Mouse (Mus musculus) monocyte, adult 2 months (primary cell): ENCODE data around the gene Gm10644.

Experiments used
- DNase-seq, 2 experiments: peaks; one replicate each; pipeline ENCODE4 v3.0.0; 2022; ENCODE audit warnings: low spot score in 2 of 2, low read depth in 1 of 2

Gene Gm10644

DNA sequence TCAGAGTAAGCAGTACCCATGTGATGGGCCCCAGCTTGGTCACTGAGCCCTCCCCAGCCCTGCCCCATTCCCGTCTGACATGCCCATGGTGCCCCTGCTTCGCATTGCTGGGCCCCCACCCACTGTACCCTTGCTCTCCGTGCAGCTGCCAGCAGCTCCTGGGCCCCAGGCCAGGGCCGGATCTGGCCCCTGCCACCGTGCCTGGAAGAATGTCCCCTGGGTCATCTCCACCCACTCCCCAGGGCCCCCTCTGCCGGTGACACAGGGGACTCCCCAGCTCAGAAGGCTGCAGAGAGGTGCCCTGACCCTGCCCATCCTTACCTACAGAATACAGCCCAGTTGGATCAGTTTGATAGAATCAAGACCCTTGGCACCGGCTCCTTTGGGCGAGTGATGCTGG lies 25.8 kb upstream of the Gm10644 start:
- no peak for DNase-seq

DNA sequence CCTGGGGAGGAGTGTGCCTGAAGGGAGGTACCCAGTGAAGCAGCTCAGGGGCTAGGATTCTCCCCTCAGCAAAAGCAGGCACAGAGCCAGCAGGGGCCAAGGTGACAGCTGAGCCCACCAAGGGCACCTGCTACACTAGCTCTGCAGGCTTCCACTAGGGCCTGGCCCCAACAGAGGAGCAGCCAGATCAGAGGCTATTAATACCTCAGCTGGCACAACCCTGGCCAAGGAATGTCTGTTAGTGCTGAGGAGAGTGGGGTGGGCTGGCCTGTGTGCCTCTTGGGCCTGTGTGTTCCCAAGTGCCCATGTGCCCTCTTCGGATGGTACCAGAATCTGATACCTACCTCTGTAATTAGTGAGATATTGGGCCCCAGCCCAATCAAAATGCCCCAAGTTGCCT lies 25.2 kb upstream of the Gm10644 start:
- DNase-seq, result no peak

DNA sequence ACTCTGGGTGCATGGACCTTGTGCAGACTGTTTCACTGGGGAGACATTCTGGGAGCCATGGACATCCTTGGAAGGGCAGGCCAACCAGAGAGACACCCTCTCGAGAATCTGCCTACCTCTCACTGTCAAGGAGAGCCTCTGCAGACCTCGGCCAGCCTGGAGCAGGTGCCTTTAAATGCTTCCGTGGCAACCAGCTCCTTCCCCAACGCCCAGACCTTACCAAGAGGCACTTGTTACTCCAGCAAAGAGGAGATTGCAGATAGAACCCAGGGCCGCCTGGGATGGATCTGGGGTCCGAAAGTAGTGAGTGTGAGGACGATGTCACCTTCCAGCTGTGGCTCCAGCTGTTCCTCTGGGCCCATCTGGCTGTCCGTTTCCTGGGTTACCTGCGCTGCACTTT lies 23.2 kb upstream of the Gm10644 start:
- DNase-seq, result no peak

DNA sequence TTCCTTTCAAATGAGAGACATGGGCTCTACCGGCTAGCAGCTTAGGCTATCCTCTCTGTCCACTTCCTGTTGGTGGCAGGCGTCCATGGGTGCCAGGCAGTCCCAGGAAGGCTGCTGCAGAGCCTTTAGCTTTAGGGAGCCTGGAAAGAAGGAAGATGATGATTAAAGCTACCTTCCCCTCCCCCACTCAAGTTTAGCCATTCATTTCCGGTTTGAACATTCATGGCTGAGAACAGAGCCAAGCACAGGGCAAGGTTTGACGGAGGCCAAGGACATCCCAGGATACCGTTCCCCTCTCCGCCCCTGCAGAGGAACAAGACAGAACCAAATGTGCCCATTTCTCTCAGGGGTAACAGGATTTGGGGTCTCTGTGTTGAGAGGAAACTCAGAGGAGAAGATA lies 22.6 kb upstream of the Gm10644 start:
- no peak for DNase-seq

DNA sequence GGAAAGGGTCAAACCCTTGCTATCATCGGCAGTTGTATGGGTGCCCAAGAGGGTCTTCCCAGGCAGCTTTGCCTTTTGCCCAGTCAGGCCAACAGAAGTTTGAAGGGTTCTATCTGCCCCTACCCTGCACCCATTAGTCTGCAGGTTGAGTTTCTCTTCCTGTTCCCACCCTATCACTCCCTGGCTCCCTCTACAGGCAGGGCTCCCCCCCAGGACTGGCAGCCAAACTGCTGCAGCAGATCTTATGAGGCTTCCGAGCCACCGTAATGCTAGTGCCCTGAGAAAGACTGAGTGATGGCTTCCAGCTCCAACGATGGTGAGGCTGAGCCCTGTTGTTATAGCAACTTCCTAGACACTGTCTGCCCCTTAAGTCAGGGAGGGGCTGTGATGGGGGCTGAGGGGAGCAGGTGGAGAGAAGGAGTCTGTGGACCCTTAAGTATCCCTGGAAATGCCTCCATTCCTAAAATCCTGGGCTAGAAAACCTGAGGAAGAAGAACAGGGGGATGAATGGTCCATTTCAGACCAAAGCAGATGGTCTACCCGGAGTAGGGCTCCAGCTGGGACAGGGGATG lies 21.9 kb upstream of the Gm10644 start:
- no peak for DNase-seq

DNA sequence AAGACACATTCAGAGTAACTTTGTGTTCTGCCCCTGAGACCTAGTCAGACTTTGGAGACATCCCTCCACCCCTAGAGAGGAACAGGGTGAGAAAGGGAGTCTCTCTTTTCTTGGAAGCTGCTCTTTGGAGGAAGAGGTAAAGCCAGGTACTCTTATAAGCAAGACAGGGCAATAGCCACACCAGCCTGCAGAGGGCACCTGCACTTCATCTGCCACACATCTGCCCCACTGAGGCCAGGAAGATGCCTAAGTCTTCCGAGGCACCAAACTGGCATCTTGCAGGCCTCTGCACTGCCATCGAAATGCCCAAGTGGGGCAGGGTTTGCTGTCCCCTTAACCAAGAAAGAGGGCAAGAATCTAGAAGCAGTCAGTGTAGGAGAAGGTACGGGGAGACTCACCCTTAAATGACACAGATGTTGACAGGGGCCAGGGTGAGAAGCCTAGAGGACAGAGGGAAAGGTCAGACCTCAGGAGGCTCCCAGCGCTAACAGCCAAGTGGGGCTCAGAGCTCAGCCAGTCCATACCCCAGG lies 21.2 kb upstream of the Gm10644 start:
- no peak for DNase-seq

DNA sequence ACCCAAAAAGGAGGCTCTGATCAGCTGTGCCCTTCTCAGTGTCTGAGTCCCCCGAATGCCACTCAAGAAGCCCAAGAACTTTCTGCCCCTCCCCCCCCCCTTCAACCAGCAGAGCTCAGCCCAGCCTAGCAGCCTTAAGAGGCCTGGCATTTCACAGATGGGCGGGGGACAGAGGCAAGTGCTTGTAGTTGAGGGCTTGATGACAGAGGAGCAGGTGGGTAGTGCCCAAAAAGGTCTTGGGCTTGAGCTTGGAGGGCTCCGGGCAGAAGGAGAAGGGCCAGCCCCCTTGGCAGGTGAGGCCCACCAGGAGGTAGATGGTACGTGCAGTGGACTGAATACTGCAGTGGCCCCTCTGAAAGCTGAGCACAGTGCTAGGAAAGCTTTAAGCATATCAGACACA lies 19.5 kb upstream of the Gm10644 start:
- no peak for DNase-seq

DNA sequence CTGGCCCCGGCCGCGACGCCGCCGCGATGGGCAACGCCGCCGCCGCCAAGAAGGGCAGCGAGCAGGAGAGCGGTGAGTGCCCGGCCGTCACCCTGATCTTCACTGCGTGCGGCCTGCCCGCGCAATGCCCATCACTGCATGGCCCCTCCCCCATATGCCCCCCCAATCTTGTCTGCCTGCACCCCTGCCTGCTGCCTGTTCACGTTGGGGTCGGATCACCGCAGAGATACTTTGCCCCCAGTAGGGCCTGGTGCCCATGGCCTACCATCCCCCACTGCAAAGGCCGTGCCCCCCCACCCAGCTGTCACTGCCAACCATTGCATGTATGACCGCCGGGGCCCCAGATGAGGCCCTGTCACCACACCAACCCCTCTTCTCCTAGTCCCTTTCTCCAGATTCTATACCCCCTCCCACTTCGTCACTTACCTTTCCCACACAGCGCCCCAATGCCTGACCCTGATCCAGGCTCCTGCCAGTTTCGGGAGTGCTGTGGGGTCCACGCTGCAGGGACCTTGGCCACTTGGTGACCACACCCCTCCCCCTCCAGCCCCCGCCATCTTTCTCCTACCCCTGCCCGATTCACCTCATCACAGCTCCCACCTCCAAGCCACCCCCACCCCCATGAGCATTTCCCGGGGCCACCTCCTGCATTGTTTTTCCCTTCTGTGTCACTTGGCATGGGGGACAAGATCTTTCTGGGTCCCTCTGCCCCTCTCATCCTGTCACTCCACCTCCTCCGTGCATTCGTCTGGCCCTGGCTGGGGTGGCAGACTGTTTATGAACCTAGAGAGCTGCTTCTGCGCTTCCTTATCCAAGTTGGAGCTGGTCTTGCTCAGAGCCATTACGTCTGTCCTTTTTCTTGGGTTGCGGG lies 18.4 kb upstream of the Gm10644 start:
- no peak for DNase-seq

DNA sequence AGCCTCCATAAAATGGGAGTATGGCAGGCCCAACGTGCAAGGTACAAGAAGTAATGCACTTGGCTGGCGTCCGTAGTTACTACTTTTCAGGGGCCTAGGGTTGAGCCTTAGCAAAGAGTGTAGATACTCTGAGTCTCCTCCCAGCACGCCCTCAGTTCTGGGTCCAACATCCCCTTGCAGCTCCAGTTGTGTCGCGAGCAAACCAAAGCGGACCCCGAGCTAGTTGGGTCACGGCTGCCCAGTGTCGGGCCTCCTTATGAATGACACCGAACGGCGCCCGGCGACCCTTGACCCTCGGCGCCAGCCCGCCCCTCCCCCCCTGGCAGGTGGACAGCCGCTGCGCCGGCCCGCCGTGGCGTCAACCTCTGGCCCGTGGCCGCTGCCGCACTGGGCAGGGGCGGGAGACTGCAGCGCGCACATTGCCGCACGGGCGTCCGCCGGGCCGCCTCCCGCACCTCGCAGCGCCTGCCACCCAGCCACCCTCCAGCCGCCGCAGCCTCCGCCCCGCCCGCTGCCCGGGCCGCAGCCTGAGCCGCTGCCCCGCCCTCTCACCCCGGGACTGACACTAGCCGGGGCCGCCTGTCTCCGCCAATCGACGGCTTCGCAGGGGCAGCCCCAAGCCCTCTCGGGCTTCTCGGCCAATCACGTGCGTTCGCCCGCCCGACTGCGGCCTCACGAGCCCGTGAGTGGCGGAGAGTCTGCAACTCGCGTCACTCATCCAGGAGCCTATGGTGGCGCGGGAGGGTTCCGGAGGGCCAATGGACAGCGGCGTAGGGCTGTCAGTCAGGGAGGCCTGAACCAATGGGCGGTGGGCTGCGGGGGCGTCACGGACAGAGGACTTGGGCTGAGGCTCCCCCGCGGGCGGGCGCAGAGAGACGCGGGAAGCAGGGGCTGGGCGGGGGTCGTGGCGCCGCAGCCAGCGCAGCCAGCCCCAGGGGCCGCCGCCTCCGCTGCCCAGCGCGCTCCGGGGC lies 17.4 kb upstream of the Gm10644 start, which contains the start of gene Prkaca:
Gene Prkaca (plus strand): TSS at position 844 of the 971 bp plus-strand sequence.
- DNase-seq, result peak; percentile 94 to 95

DNA sequence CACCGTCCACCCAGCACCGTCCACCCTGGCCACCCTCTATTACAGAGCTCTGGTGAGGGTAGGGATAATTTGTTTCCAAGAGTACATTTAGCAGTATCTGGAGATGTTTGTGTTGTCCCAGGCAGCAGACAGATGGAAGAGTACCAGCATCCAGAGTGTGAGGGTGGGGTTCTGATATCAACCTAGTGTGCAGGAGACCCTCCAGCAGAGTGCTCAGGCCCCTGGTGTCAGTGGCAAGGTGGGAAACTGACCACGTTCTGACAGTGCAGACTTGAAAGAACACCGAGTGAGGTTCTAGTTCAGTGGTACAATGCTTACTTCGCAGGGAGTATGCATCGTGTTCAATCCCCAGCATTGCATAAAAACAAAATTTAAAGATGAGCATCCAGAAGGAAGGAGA lies 16.7 kb upstream of the Gm10644 start:
- DNase-seq, result no peak

DNA sequence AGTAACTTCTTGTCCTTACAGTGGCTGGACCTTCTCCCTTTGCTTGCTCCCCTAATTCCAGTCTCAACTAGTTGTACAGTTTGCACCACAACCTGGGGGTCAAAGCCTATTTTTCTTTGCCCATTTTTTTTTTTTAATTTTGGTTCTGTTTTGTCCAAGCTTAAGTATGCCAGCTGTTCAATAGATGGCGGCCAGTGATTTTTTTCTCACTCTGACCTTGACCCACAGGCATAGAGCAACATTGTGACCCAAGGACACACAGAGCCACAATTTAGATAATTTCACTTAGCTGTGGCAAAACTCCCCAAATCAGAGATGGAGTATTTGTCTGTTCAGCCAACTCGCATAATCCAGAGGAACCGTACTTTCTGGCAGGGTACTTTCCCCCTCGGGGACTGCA lies 16.1 kb upstream of the Gm10644 start:
- no peak for DNase-seq

DNA sequence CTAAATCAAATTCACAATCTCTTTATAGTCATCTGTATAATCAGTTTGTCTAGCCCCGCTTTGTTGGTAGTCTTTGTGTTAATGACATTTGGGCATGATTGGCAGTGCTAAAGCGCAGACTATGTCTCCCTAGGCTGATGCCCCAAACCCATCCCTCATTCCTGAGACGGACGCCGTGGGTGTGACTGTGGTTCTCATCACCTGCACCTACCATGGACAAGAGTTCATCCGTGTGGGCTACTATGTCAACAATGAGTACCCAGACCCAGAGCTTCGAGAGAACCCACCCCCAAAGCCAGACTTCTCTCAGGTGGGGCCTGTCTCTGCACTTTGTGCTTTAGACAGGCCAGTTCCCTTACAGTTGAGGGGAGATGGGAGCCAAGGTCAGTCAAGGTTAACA lies 12.7 kb upstream of the Gm10644 start:
- no peak for DNase-seq

DNA sequence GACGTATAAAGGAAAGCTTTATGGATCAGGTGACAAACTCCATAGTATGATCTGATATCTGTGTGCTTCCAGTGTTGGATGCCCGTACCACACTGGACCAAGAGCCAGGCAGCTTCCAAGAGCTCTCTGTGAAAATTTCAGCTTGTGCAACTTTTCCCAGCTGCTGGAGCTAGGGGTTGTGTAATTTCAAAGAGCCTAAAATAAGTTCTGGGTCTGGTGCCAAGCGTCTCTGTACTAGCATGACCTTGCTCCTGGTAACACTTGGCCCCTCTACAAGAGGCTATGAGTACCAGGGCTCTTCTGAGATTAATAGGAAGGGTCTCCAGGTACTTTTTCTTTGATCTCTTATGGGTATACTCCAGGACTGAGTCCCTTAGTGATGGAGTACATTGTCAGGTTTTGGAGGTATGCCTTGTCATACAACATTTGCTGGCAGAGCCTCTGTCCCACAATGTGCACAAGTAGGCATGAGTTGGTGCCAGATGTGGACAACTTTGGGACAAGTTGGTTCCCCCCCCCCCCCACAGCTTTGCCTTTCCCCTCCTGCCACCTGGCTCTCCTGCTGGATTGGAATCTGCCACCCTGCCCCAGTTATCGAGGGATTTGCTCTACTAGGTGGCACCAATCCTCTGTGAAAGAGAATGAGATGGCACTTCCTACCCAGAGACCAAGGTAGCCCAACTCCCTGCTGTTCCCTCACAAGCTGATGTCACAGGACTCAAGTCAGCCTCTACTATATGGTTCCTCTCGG lies 9.2 kb upstream of the Gm10644 start:
- DNase-seq, result no peak

DNA sequence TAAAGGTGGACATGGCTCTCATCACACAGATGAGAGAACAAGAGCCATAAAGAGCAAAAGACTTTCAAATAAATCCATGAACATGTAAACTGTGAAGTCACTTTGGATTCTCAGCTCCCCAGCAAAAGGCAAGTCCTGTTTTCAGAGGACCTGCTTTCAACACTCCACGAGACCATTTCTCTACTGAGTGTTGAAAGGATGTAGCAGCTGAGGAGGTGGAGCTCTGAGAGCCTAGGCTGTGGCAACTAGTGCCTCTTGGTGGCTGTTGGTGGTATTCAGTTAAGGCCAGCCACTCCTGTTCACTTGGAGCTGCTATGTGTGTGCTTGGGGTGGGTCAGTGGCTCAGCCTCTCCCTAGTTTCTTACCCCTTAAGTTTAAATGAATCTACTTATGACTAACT lies 1.8 kb upstream of the Gm10644 start:
- no peak for DNase-seq

DNA sequence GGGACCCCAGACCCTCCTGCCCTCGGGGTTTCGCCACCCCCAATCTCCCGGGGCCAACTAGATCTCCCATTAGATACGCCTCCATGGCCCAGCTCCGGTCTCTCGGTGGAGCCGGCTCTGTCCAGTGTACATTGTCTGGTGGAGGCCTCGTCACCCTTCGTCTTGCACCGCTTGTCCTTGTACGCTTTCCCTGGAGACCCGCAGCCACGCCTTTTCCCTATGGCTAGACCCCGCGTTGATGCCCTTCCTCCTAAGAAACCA lies 883 bp upstream of the Gm10644 start:
- no peak for DNase-seq

DNA sequence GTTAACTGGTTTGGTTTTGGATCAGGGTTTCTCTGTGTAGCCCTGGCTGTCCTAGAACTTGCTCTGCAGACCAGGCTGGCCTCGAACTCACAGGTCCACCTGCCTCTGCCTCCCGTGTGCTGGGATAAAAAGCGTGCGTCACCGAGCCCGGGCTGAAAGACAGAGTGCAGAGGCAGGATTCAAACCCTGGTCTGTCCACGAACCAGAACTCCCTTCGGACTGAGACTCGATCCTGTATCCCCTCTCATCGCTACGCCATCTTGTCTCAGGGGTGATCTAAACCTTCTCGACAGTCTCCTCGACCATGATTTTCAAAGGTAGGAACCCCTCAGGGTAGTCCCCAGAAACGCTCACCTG lies 278 bp downstream of the Gm10644 start:
- DNase-seq, result no peak

DNA sequence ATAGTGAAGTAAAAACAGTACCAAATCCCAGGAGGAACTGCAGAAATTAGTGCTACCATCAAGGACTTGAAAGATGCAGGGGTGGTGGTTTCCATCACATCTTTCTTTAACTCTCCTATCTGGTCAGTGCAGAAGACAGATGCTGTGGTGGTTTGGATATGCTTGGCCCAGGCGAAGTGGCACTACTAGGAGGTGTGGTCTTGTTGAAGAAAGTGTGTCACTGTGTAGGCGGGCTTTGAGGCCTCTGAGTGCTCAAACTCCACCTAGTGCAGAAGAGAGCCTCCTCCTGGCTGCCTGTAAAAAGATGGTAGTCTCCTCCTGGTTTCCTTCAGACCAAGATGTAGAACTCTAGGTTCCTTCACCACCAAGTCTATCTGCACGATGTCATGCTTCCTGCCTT lies 9.5 kb downstream of the Gm10644 start:
- DNase-seq, result no peak

DNA sequence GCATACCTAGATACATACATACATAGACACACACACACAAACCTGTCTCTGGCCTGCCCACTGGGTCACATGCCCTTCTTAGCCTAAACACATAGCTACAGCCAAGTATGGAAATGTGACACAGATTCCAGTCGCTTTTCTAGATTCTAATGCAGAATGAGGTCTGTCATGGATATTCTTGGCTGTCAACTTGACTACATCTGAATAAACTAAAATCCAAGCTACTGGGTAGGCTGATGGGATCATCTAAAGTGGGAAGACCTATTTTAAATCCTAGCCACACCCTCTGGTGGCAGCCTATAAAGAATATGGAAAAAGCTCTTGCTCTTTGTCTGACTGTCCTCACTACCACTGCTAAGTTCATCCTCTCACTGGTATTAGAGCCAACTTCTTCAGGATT lies 12.6 kb downstream of the Gm10644 start:
- no peak for DNase-seq

DNA sequence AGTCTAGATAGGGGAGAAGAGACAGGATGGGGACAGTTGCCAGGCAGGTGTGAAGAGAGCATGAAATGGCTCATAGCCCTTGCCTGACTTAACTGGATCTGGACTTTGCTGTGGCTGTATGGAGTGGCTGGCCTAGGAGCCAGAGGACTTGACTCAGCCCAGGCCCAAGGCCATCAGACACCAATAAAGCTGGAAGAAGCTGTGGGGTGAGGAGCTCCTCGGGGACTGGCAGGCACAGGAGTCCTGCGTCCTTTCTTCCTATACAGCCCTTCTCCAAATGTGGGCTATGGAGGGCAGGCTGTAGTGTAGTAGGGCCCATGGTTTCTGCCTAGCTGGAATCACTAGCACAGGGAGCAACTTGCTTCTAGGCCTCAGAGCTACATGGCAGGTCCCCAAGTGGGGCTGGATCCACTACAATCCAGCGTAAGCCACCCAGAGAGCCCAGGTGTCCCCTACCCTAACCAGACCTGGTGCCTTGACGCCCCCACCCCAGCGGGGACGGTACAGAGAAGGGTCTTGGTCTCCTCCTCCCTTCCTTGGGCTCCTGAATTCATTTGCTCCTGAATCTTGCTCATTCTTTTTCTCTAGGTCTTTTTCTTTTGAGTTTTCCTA lies 13.8 kb downstream of the Gm10644 start:
- DNase-seq, result no peak

DNA sequence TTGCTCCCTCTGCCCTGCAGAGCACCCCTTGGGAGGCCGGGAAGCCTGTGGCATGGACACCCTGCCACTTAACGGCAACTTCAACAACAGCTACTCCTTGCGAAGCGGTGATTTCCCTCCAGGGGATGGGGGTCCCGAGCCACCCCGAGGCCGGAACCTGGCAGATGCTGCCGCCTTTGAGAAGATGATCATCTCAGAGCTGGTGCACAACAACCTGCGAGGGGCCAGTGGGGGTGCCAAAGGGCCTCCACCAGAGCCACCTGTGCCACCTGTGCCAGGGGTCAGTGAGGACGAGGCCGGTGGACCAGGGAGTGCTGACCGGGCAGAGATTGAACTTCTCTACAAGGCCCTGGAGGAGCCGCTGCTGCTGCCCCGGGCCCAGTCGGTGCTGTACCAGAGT lies 16.7 kb downstream of the Gm10644 start:
- DNase-seq, result no peak

DNA sequence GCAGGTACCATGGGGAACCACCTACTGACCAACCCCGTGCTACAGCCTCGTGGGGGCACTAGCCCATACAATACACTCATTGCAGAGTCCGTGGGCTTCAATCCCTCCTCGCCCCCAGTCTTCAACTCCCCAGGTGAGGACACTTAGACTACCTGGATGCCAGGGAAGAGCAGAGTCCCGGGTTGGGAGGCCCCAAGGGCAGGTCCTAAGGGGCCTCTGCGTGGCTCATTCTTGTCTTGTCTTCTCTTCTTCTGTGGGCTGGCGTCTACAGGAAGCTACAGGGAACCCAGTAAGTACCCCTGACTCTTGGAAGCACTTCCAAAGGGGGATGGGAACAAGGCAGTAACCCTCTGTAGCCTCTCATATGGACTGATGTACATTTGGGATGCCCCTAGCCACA lies 17.4 kb downstream of the Gm10644 start:
- DNase-seq, result no peak
